Mouse (Mus musculus): ENCODE data around the gene Ism2. TPM values are rescaled to one million over a fixed set of nuclear protein-coding genes. Genes with fewer than 3 reads are reported as not detected.

Ism2 gene
- polyA plus RNA-seq, 1 experiment from 2014 or later = 1.1 TPM

DNA sequence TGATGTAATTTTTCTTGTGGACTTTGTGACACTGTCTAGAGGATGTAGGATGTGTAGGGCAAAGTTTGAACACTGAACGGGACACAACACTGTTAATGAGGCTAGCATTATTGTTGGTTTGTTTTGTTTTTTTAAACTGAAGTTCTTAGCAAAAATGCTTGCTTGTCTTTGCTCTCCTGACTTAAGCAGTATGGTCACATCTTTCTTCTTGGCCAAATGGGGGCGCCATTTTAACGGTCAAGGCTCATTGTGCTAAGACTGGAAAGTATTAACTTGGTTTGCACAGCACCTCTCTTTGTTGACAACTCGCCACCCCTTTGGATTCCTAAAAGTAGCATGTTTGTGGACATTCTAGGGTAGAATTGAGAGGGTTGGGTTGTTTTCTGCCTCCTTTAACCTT lies 31.8 kb downstream of the Ism2 start:
- ATAC-seq (ENCODE audit: insufficient number of reproducible peaks, low FRiP score, low TSS enrichment, low read depth) (no peak), DNase-seq (ENCODE audit: low spot score) (peak; percentile 43)
- peak overlapping the region; percentile 63 for H3K4me3 ChIP-seq (ENCODE audit: low read depth, low read length)
- H3K36me3 ChIP-seq (ENCODE audit: control insufficient read depth, insufficient read depth, low read length) = peaks cover 15% of the 10 kb centered on the region
- peak overlapping the region; percentile 53 for H3K4me2 ChIP-seq (ENCODE audit: low read depth, severe bottlenecking)
- H3K9me3 ChIP-seq (ENCODE audit: control insufficient read depth, low read length) = no peaks in the 10 kb centered on the region
- 34% methylated on average over 4 of the region's 4 CpGs for WGBS
- H3K9ac ChIP-seq (ENCODE audit: low read length) = peak overlapping the region; percentile 82
- H3K4me1 ChIP-seq (ENCODE audit: control insufficient read depth, insufficient read depth, low read length) = peaks cover 6% of the 10 kb centered on the region
- H3K27me3 ChIP-seq (ENCODE audit: control insufficient read depth, insufficient read depth, low read length) = no peaks in the 10 kb centered on the region
- H3K27ac ChIP-seq (replicated peaks; ENCODE audit: low read depth, low read length) = no peak overlapping the region

DNA sequence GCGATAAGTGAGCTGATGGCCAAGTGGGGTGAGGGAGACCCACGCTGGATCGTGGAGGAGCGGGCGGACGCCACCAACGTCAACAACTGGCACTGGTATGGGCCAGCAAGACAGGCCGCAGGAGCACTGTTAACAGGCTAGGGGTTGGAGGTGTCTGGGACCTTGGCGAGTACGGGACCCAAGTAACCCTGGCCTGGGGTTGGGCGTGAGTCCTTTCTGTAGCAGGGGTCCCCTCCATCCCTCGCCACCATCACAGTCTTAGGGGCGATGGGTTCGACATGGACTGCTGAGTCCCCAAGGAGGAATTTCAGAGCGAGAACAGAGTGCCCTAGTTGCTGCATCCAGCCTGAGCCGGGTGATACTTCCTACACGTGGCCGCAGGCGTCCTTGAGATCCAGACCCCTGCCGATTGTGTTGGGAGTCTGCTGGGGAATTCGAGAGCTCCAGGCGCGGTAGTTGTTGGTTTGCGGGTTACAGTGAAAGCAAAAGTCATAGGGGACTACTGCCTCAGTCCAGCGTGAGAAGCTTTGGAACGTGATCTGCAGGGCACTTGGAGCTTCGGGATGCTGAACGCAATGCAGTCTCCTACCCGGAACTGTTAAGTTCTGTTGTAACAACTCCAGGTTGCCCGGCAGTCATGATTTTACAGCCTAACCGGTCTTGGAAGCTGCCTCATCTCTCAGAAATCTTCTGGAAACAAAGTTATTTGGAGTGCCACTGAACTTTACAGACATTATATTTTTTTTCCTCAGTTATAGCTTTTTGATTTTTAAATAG lies 32.5 kb downstream of the Ism2 start:
- peak; percentile 71 for ATAC-seq (ENCODE audit: insufficient number of reproducible peaks, low FRiP score, low TSS enrichment, low read depth)
- peaks cover 19% of the 10 kb centered on the region for H3K36me3 ChIP-seq (ENCODE audit: control insufficient read depth, insufficient read depth, low read length)

DNA sequence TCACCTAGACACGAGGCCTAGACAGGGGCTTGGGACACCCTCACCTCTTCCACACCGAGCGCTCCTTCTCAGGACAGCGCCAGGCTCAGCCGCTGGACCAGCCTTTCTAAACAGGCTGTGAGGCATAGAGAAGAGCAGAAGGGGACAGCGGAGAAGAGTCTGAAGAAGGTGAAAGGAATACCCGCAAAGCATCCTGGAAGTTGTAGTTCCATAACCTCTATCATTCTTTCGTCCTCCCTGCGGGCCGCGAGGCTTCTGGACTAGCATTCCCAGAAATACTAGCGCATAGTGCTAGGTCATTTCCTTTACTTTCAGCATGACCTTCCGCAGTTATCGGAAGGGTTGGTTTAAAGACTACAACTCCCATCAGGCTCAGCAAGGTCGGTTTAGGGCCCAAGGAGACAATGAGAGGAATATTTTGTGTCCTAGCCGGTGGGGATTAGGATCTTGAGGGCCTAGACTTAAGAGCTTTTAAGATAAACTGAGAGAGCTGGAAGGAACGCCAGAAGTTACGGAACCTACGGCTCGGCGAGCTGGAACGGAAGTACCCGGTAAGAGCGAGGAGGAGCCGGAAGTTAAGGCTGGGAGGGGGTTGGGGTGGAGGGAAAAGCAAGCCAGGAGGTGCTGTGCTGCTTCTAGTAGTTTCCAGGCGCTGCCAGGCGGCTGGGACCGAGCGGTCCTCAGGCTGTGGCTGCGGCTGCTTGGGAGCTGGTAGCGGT lies 33.2 kb downstream of the Ism2 start, which contains the start of the genes Vipas39 and Ahsa1:
Gene Vipas39, minus strand, starts transcription at position 149 of the 719 bp plus-strand sequence.
Gene Ahsa1, plus strand, starts transcription at position 372 of the 719 bp plus-strand sequence.
- peaks cover 26% of the 10 kb centered on the region for H3K36me3 ChIP-seq (ENCODE audit: control insufficient read depth, insufficient read depth, low read length)
- under 1% methylated on average over 31 of the region's 31 CpGs for WGBS

More for the DNA sequence above, 32.5 kb downstream of the Ism2 start:
- Histone ChIP-seq H3K4me3 (ENCODE audit: low read depth, low read length) (peak overlapping the region; percentile 63), H3K4me2 (ENCODE audit: low read depth, severe bottlenecking) (peak overlapping the region; percentile 53), H3K27ac (replicated peaks; ENCODE audit: low read depth, low read length) (peak overlapping the region; percentile 60), H3K9me3 (ENCODE audit: control insufficient read depth, low read length) (no peaks in the 10 kb centered on the region), H3K9ac (ENCODE audit: low read length) (peak overlapping the region; percentile 82), H3K4me1 (ENCODE audit: control insufficient read depth, insufficient read depth, low read length) (peaks cover 6% of the 10 kb centered on the region), H3K27me3 (ENCODE audit: control insufficient read depth, insufficient read depth, low read length) (no peaks in the 10 kb centered on the region)
- WGBS = under 1% methylated on average over 31 of the region's 31 CpGs
- peak; percentile 61 for DNase-seq (ENCODE audit: low spot score)

DNA sequence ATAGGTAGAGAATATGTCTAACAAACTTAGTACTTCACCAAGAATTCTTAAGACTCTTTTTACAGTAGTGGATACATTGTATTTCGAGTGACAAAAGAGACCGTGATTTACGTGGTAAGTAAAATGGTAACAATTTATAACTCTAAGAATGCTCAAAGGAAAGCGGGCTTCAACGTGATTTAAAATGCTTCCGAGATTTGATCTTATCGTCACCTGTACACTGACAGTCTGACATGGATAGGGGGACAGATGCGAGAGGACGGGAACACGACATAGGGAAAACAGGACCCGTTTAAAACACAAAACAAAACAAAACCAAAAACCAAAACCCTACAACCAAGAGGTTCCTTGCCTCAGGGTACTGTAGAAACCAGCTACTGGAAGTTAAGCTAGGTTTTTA lies 34.1 kb downstream of the Ism2 start:
- 27% methylated on average over 11 of the region's 11 CpGs for WGBS
- H3K4me2 ChIP-seq (ENCODE audit: low read depth, severe bottlenecking) = peak overlapping the region; percentile 76
- peak overlapping the region; percentile 79 for H3K9ac ChIP-seq (ENCODE audit: low read length)
- DNase-seq (ENCODE audit: low spot score) (no peak), ATAC-seq (ENCODE audit: insufficient number of reproducible peaks, low FRiP score, low TSS enrichment, low read depth) (no peak)
- H3K27me3 ChIP-seq (ENCODE audit: control insufficient read depth, insufficient read depth, low read length) = no peaks in the 10 kb centered on the region
- peaks cover 22% of the 10 kb centered on the region for H3K36me3 ChIP-seq (ENCODE audit: control insufficient read depth, insufficient read depth, low read length)
- no peak overlapping the region for H3K27ac ChIP-seq (replicated peaks; ENCODE audit: low read depth, low read length)
- peaks cover 6% of the 10 kb centered on the region for H3K4me1 ChIP-seq (ENCODE audit: control insufficient read depth, insufficient read depth, low read length)
- no peaks in the 10 kb centered on the region for H3K9me3 ChIP-seq (ENCODE audit: control insufficient read depth, low read length)
- peak overlapping the region; percentile 63 for H3K4me3 ChIP-seq (ENCODE audit: low read depth, low read length)

More for the DNA sequence above, 33.2 kb downstream of the Ism2 start, which contains the start of the genes Vipas39 and Ahsa1:
- DNase-seq (ENCODE audit: low spot score) (peak; percentile 87), ATAC-seq (ENCODE audit: insufficient number of reproducible peaks, low FRiP score, low TSS enrichment, low read depth) (peak; percentile 96)
- Histone ChIP-seq H3K9me3 (ENCODE audit: control insufficient read depth, low read length) (no peaks in the 10 kb centered on the region), H3K27me3 (ENCODE audit: control insufficient read depth, insufficient read depth, low read length) (no peaks in the 10 kb centered on the region), H3K4me3 (ENCODE audit: low read depth, low read length) (peak within 1 kb of the TSS; percentile 63), H3K4me2 (ENCODE audit: low read depth, severe bottlenecking) (peak within 1 kb of the TSS; percentile 76), H3K4me1 (ENCODE audit: control insufficient read depth, insufficient read depth, low read length) (peaks cover 6% of the 10 kb centered on the region), H3K9ac (ENCODE audit: low read length) (peak within 1 kb of the TSS; percentile 82), H3K27ac (replicated peaks; ENCODE audit: low read depth, low read length) (peak within 1 kb of the TSS; percentile 60)

DNA sequence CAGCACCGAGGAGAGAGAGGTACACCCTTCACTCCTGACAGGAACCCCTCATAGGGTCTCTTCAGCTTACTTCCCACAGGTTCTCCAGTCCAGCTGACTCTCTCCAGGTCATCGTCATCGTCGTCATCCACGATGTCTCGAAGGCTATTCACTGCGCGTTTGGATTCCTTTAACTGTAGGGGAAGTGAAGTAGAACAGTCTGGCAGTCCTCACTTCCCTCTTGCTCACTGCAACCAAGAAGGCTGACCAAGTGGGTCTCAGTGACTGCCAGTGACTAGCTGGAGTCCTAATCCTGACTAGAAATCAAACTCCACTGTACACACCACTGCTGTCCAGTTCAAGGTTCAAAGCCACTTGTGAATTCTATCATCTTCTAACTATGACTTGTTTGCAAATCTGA lies 38.9 kb downstream of the Ism2 start:
- H3K27me3 ChIP-seq (ENCODE audit: control insufficient read depth, insufficient read depth, low read length) = no peaks in the 10 kb centered on the region
- peaks cover 22% of the 10 kb centered on the region for H3K36me3 ChIP-seq (ENCODE audit: control insufficient read depth, insufficient read depth, low read length)
- H3K4me1 ChIP-seq (ENCODE audit: control insufficient read depth, insufficient read depth, low read length) = no peaks in the 10 kb centered on the region
- no peak overlapping the region for H3K27ac ChIP-seq (replicated peaks; ENCODE audit: low read depth, low read length)
- no peak overlapping the region for H3K9ac ChIP-seq (ENCODE audit: low read length)
- no peaks in the 10 kb centered on the region for H3K9me3 ChIP-seq (ENCODE audit: control insufficient read depth, low read length)
- WGBS = 96% methylated on average over 8 of the region's 8 CpGs
- no peak overlapping the region for H3K4me3 ChIP-seq (ENCODE audit: low read depth, low read length)
- ATAC-seq (ENCODE audit: insufficient number of reproducible peaks, low FRiP score, low TSS enrichment, low read depth) = no peak
- no peak for DNase-seq (ENCODE audit: low spot score)
- H3K4me2 ChIP-seq (ENCODE audit: low read depth, severe bottlenecking) = no peak overlapping the region

DNA sequence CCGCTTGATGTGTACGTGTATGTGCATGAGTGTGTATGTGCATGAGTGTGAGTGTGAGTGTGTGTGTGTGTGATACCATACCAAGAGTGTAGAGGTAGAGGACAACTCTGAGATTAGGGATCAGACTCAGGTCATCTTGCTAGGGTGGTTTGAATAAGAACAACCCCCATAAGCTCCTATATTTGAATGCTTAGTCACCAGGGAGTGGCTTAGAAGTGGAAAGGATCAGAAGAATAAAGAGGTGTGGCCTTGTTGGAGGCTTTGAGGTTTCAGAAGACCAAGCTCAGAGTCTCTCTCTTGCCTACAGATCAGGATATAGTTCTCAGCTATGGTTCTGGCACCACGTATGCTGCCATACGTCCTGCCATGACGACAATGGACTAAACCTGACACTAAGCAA lies 42.9 kb downstream of the Ism2 start:
- no peaks in the 10 kb centered on the region for H3K9me3 ChIP-seq (ENCODE audit: control insufficient read depth, low read length)
- no peak for ATAC-seq (ENCODE audit: insufficient number of reproducible peaks, low FRiP score, low TSS enrichment, low read depth)
- H3K27ac ChIP-seq (replicated peaks; ENCODE audit: low read depth, low read length) = no peak overlapping the region
- WGBS = 95% methylated on average over 5 of the region's 5 CpGs
- no peaks in the 10 kb centered on the region for H3K27me3 ChIP-seq (ENCODE audit: control insufficient read depth, insufficient read depth, low read length)
- no peak for DNase-seq (ENCODE audit: low spot score)
- no peaks in the 10 kb centered on the region for H3K4me1 ChIP-seq (ENCODE audit: control insufficient read depth, insufficient read depth, low read length)
- H3K4me2 ChIP-seq (ENCODE audit: low read depth, severe bottlenecking) = no peak overlapping the region
- peaks cover 20% of the 10 kb centered on the region for H3K36me3 ChIP-seq (ENCODE audit: control insufficient read depth, insufficient read depth, low read length)
- no peak overlapping the region for H3K4me3 ChIP-seq (ENCODE audit: low read depth, low read length)
- H3K9ac ChIP-seq (ENCODE audit: low read length) = no peak overlapping the region

DNA sequence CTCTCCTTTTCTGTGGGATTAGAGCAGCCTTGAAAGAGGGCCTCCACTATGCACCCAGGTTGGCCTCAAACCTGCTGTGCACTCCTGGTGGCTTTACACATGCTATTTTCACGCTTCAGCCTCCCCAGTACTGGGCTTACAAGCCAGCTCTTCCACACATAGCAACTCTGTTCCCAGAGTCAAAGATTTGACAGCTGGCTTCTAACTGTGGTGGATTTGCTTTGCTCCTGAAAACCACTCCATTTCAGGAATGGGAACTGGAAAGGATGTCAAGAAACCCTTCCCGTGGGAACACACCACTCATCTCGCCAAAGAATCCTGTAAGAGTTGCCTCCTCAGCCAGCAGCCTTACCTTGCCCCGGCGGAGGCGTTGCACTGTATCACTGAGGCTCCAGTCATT lies 45.6 kb downstream of the Ism2 start:
- no peak for DNase-seq (ENCODE audit: low spot score)

DNA sequence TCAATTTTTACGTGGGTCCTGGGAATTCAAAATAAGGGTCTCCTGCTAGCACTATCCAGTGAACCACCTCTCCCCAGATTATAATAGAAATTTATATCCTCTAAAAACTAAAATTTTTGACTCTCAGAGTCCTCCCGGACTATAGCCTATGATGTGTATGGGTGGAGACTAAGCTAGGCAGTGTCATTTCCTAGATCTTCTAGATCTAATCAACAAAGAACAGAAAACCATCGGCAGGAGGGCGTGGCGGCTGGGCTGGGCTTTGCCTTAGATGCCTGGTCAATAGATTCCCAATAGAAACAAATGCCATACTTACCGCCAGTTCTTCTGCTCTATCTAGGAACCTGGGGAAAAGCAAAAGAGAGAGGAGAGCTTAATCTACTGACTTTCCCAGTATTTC lies 49.3 kb downstream of the Ism2 start:
- Histone ChIP-seq H3K9ac (ENCODE audit: low read length) (no peak overlapping the region), H3K4me3 (ENCODE audit: low read depth, low read length) (no peak overlapping the region), H3K9me3 (ENCODE audit: control insufficient read depth, low read length) (no peaks in the 10 kb centered on the region), H3K27me3 (ENCODE audit: control insufficient read depth, insufficient read depth, low read length) (no peaks in the 10 kb centered on the region), H3K27ac (replicated peaks; ENCODE audit: low read depth, low read length) (no peak overlapping the region), H3K4me1 (ENCODE audit: control insufficient read depth, insufficient read depth, low read length) (no peaks in the 10 kb centered on the region), H3K4me2 (ENCODE audit: low read depth, severe bottlenecking) (no peak overlapping the region), H3K36me3 (ENCODE audit: control insufficient read depth, insufficient read depth, low read length) (peaks cover 9% of the 10 kb centered on the region)
- DNase-seq (ENCODE audit: low spot score) (no peak), ATAC-seq (ENCODE audit: insufficient number of reproducible peaks, low FRiP score, low TSS enrichment, low read depth) (no peak)
- 87% methylated on average over 6 of the region's 6 CpGs for WGBS

More for the DNA sequence above, 45.6 kb downstream of the Ism2 start:
- no peak for ATAC-seq (ENCODE audit: insufficient number of reproducible peaks, low FRiP score, low TSS enrichment, low read depth)
- Histone ChIP-seq H3K4me1 (ENCODE audit: control insufficient read depth, insufficient read depth, low read length) (no peaks in the 10 kb centered on the region), H3K4me2 (ENCODE audit: low read depth, severe bottlenecking) (no peak overlapping the region), H3K9ac (ENCODE audit: low read length) (no peak overlapping the region), H3K27ac (replicated peaks; ENCODE audit: low read depth, low read length) (no peak overlapping the region), H3K9me3 (ENCODE audit: control insufficient read depth, low read length) (no peaks in the 10 kb centered on the region), H3K27me3 (ENCODE audit: control insufficient read depth, insufficient read depth, low read length) (no peaks in the 10 kb centered on the region), H3K4me3 (ENCODE audit: low read depth, low read length) (no peak overlapping the region), H3K36me3 (ENCODE audit: control insufficient read depth, insufficient read depth, low read length) (peaks cover 16% of the 10 kb centered on the region)
- WGBS = 97% methylated on average over 6 of the region's 6 CpGs
